Mouse (Mus musculus) heart, embryonic 11.5 days (tissue): ENCODE measurements at regions not wholly inside any gene's neighbourhood (a gene's known extent, or its start where the extent isn't known, plus 50 kb on each side); places are given as distances from the start of the nearest gene placed in this dataset.

Experiments
- ATAC-seq: fragments of 200-750 bp; cut with Nextera tagmentation; replicated peaks from 2 replicates; pipeline ENCODE4 v1.8.0; 2017; ENCODE audit warnings: moderate library complexity; ENCODE audit not compliant: insufficient number of reproducible peaks, low FRiP score, low TSS enrichment
- H3K27ac ChIP-seq: fragments of 300-500 bp; sonication (generic); 2 replicates; pipeline ENCODE4 v1.5.1; 2014; ENCODE audit warnings: mild to moderate bottlenecking, low read depth, low read length
- H3K27me3 ChIP-seq: fragments of 300-500 bp; sonication (generic); 2 replicates; pipeline ENCODE4 v1.6.1; 2014; ENCODE audit warnings: mild to moderate bottlenecking, low read length, mixed read lengths; ENCODE audit not compliant: control insufficient read depth, insufficient read depth
- H3K36me3 ChIP-seq: fragments of 300-500 bp; sonication (generic); 2 replicates; pipeline ENCODE4 v1.6.1; 2014; ENCODE audit warnings: mild to moderate bottlenecking, low read length, moderate library complexity, mixed read lengths; ENCODE audit not compliant: control insufficient read depth, insufficient read depth
- H3K4me1 ChIP-seq: fragments of 300-500 bp; sonication (generic); 2 replicates; pipeline ENCODE4 v1.6.1; 2014; ENCODE audit warnings: low read length; ENCODE audit not compliant: control insufficient read depth, insufficient read depth
- H3K4me2 ChIP-seq: fragments of 300-500 bp; sonication (generic); 2 replicates; pipeline ENCODE4 v1.6.1; 2014; ENCODE audit warnings: mild to moderate bottlenecking, moderate library complexity
- H3K4me3 ChIP-seq: fragments of 300-500 bp; sonication (generic); 2 replicates; pipeline ENCODE4 v1.5.1; 2014; ENCODE audit warnings: low read depth, low read length
- H3K9ac ChIP-seq: fragments of 300-500 bp; sonication (generic); 2 replicates; pipeline ENCODE4 v1.6.1; 2014; ENCODE audit warnings: mild to moderate bottlenecking, low read depth, low read length, moderate library complexity
- H3K9me3 ChIP-seq: fragments of 300-500 bp; sonication (generic); replicated peaks from 2 replicates; pipeline ENCODE4 v1.6.1; 2016; ENCODE audit warnings: low read length; ENCODE audit not compliant: control insufficient read depth
- WGBS: fragments of 180-500 bp; shearing (Covaris S2); extraction: QIAGEN DNeasy Blood & Tissue Kit; methylation state at CpG from one replicate; pipeline ENCODE4 v1.1.7; 2014; ENCODE audit not compliant: insufficient replicate concordance; 5-methylcytosine and 5-hydroxymethylcytosine counted together

DNA sequence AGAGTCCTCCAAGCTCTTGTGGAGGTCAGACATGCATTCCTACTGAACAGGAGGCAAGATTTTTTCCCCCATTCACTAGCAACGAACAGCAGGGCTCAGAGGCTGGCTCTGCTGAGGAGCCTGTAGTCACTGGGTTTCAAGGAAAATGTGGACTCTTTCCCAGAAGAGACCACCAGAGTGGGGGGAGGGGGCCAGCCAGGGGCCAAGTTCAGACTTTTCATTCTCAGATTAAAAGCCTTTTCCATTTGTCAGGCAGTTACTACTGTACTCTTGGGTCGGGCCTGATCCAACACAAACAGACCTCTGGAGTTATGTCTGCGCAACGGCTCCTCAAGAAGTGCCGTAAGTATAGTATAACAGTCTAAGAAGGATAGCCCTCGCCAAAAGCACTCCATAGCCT, 238.6 kb upstream of the Sox9 start:
- no peaks in the 10 kb centered on the region for H3K27me3 ChIP-seq
- no peak overlapping the region for H3K27ac ChIP-seq
- WGBS = 78% methylated on average over 6 of the region's 6 CpGs
- no peaks in the 10 kb centered on the region for H3K36me3 ChIP-seq
- H3K4me3 ChIP-seq = no peak overlapping the region
- no peaks in the 10 kb centered on the region for H3K4me1 ChIP-seq
- H3K9ac ChIP-seq = no peak overlapping the region
- H3K4me2 ChIP-seq = no peak overlapping the region
- no peak for ATAC-seq
- no peaks in the 10 kb centered on the region for H3K9me3 ChIP-seq

DNA sequence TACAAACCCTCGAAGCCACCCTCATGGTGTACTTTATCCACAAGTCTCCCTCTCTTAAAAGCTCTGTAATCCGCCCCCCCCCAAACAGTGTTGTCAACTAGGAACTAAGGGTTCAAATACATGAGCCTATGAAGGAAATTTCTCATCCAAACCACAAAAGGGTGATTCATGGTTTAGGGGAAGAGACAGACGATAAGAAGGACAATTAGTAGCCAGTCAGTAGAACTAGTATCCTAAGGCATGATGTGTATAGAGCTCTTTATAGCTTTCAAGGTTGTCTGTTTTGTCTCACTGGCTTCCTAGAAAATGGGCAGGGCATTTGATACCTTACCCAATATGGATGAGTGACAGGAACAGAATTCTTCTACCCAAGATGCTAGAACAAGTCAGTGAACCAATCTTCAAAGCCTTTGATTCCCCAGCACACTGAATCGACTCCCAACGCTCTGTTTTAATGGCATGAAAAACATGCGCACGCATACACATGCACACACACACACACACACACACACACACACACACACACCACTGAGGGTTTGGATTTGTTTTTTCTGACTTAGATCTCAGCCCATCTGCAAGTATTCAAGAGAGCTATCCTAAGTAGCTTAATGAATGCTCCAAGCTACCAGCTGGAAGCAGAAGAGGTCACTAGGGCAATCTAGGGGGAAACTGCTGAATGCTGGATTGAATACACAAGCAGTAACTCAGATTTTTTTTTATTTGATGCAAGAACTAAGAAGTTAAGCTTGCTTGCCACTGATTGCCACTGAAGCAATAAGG, 236.6 kb upstream of the Sox9 start:
- Histone ChIP-seq H3K9ac (no peak overlapping the region), H3K9me3 (no peaks in the 10 kb centered on the region), H3K4me2 (no peak overlapping the region), H3K27me3 (no peaks in the 10 kb centered on the region), H3K36me3 (no peaks in the 10 kb centered on the region), H3K4me1 (no peaks in the 10 kb centered on the region), H3K27ac (no peak overlapping the region), H3K4me3 (no peak overlapping the region)
- 80% methylated on average over 7 of the region's 7 CpGs for WGBS
- ATAC-seq = no peak

DNA sequence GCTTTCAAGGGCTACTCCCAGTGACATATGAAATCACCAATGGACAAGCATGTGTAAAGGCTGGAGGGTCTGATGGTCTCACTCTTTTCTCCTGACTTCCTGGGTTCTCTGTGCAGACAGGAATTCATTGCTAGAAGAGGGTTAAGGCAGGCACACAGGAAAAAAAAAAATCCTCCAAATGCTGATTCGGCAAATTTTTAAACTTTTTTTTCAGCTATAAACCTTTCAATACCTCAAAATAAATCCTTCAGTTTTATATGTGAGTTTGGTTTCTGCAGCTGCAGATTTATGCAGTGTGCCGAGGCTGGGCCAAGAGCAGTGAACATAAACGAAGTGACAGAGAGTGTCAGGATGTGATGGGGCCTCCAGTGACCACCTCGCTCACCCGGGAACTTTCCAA, 235.9 kb upstream of the Sox9 start:
- ATAC-seq = no peak
- Histone ChIP-seq H3K9ac (no peak overlapping the region), H3K9me3 (no peaks in the 10 kb centered on the region), H3K4me1 (no peaks in the 10 kb centered on the region), H3K27me3 (no peaks in the 10 kb centered on the region), H3K36me3 (no peaks in the 10 kb centered on the region), H3K4me2 (no peak overlapping the region), H3K27ac (no peak overlapping the region), H3K4me3 (no peak overlapping the region)
- WGBS = 69% methylated on average over 5 of the region's 5 CpGs

DNA sequence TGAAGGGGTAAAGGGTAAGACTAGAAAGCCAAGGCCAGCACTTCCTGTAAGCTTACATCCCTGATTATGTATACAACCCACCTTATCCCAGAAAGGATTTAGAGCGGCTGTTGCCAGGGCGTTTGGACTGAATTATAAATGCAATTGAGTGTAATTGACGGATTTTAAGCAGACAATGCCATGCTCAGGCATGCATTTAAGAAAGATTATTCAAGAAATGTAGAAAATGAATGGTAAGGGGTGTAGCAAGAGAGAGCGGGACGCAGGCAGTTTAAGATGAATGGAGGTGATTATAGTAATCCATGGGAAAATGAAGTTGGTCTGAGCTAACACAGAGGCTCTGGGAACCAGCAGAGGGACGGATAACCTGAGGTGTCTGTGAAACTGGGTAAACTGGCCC, 229.2 kb upstream of the Sox9 start:
- ATAC-seq = no peak
- no peaks in the 10 kb centered on the region for H3K9me3 ChIP-seq
- no peak overlapping the region for H3K4me2 ChIP-seq
- H3K9ac ChIP-seq = no peak overlapping the region
- H3K27me3 ChIP-seq = no peaks in the 10 kb centered on the region
- H3K4me3 ChIP-seq = no peak overlapping the region
- no peaks in the 10 kb centered on the region for H3K36me3 ChIP-seq
- H3K4me1 ChIP-seq = no peaks in the 10 kb centered on the region
- no peak overlapping the region for H3K27ac ChIP-seq
- 76% methylated on average over 6 of the region's 6 CpGs for WGBS

DNA sequence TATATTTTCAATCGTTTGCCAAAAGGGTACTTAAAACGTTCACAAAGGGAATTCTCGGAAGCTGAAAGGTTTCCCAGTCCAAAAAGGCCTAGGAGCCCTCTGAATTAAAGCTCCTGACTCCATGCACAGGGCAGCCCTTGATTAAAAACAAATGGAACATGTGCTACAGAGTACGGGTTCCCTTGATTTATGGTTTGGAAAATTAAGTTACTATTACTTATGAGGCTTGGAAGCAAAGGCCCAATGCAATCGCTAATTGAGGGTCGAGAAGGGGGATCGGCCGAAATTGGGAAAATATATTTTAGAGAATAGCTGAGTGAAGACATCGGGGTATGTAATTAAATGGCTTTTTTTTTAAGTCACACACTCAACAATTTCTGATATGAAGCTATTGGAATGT, 219.0 kb upstream of the Sox9 start:
- Histone ChIP-seq H3K4me2 (no peak overlapping the region), H3K9ac (no peak overlapping the region), H3K4me1 (no peaks in the 10 kb centered on the region), H3K27ac (no peak overlapping the region), H3K9me3 (peaks cover 2% of the 10 kb centered on the region; the same call in 1 of the 2 replicates), H3K27me3 (no peaks in the 10 kb centered on the region), H3K36me3 (no peaks in the 10 kb centered on the region), H3K4me3 (no peak overlapping the region)
- ATAC-seq = no peak
- WGBS = 83% methylated on average over 9 of the region's 9 CpGs

DNA sequence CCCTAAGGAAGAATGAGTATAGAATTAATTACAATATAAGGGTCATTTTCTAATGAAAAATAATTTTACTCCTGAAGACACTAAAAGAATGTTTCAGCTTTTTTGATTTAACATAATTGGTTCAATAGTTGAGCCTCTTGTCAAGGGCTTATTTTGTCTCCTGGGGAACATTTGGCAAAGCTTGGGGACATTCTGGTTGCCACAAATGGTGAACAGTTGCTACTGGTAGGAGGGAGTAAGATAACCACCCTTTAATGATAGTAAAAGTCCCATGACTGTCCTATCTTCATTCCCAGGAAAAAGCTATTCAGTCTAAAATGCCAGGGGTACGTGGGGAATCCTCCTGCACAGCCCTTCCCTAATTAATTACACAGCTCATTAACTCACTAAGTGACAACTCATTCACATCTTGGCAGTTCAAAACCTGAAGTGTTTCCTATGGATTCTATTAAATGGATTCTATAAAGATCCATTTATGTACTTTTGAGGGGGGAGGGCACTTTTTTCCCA, 217.3 kb upstream of the Sox9 start:
- no peak overlapping the region for H3K4me2 ChIP-seq
- no peaks in the 10 kb centered on the region for H3K4me1 ChIP-seq
- ATAC-seq = no peak
- WGBS = 36% methylated on average over 1 of the region's 1 CpGs
- no peaks in the 10 kb centered on the region for H3K27me3 ChIP-seq
- no peak overlapping the region for H3K27ac ChIP-seq
- no peaks in the 10 kb centered on the region for H3K36me3 ChIP-seq
- H3K9ac ChIP-seq = no peak overlapping the region
- no peaks in the 10 kb centered on the region for H3K9me3 ChIP-seq
- H3K4me3 ChIP-seq = no peak overlapping the region

DNA sequence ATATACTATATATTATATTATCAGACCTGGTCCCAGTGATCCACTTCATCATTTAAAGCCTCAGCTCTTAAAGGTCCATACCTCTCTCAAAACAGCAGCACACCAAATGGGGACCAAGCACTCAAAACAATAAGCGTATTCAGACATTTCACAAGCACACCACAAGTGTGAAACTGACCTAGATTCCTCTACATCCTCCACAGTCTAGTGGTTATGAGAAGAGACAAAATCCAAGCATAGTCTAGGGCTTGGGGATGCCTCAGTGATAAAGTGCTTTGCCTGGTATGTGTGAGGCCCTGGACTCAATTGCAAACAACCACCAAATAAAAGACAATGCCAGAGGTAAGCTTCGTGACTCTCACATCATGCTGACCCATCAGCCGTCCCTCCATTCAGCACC, 216.0 kb upstream of the Sox9 start:
- H3K36me3 ChIP-seq = no peaks in the 10 kb centered on the region
- H3K4me1 ChIP-seq = no peaks in the 10 kb centered on the region
- H3K4me2 ChIP-seq = no peak overlapping the region
- H3K9me3 ChIP-seq = no peaks in the 10 kb centered on the region
- 69% methylated on average over 3 of the region's 3 CpGs for WGBS
- H3K9ac ChIP-seq = no peak overlapping the region
- ATAC-seq = no peak
- no peaks in the 10 kb centered on the region for H3K27me3 ChIP-seq
- H3K27ac ChIP-seq = no peak overlapping the region
- H3K4me3 ChIP-seq = no peak overlapping the region

DNA sequence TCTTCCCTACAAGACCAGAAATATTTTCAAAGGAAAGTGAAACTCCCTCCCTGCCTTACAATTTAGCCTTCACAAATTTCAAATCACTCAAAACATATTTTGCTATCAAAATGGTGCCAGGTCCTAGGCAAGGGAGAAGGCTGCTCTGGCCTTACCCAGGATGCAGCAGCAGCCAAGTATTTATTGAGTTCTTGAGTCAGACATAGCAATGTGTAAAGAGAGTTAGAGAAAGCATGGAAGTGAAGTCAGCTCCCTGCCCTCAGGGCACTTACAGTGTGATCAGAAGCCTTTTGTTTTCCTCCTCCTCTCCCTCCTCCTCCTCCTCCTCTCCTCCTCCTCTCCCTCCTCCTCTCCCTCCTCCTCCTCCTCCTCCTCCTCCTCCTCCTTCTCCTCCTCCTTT, 194.6 kb upstream of the Sox9 start:
- no peak overlapping the region for H3K4me2 ChIP-seq
- H3K4me1 ChIP-seq = no peaks in the 10 kb centered on the region
- 0 out of 2 replicates have a peak, but pooled peaks cover 3% of the 10 kb centered on the region for H3K9me3 ChIP-seq
- ATAC-seq = no peak
- no peak overlapping the region for H3K4me3 ChIP-seq
- no peak overlapping the region for H3K9ac ChIP-seq
- no peaks in the 10 kb centered on the region for H3K36me3 ChIP-seq
- H3K27ac ChIP-seq = no peak overlapping the region
- H3K27me3 ChIP-seq = no peaks in the 10 kb centered on the region

DNA sequence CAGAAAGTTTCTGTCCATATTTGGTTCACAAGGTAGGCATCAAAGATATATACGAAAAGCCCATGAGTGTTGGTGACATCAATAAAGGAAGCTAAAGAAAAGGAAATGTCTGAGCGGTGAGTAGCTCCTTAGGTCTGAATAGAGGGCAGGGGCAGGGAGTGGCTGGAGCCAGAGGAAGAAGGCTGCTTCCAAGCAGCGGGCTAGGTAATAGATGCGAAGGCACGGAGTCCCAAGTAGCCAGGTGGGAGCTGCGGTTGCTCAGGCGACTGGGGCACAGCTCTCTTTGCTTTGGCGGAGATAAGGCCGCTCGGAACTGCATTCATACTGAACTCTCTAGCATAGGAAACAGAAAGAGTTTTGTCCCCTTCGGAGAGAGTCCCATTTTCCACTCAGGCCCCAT, 193.9 kb upstream of the Sox9 start:
- Histone ChIP-seq H3K36me3 (no peaks in the 10 kb centered on the region), H3K27me3 (no peaks in the 10 kb centered on the region), H3K4me3 (no peak overlapping the region), H3K4me2 (no peak overlapping the region), H3K27ac (no peak overlapping the region), H3K9me3 (0 out of 2 replicates have a peak, but pooled peaks cover 3% of the 10 kb centered on the region), H3K4me1 (no peaks in the 10 kb centered on the region), H3K9ac (no peak overlapping the region)
- 65% methylated on average over 11 of the region's 11 CpGs for WGBS
- no peak for ATAC-seq
